Mouse (Mus musculus): ENCODE measurements around the gene Gpr25.

Gpr25 gene

GRCm38 (mm10) chr1:136233892-136234594, 26.6 kb downstream of the Gpr25 start, which contains the start of gene Inava:
Gene Inava, minus strand, starts transcription at chr1:136234264.
- DNase-seq (ENCODE audit: low spot score in 2 of 2), result peak; percentile 15 to 32

GRCm38 (mm10) chr1:136232986-136233790, 27.5 kb downstream of the Gpr25 start:
- DNase-seq (ENCODE audit: low spot score in 2 of 2), result no peak

- DNase-seq (ENCODE audit: low spot score in 2 of 2), result no peak
Observed at GRCm38 (mm10) chr1:136232285-136232926, 28.3 kb downstream of the Gpr25 start.

- no peak for DNase-seq (ENCODE audit: low spot score in 2 of 2)
Observed at GRCm38 (mm10) chr1:136231596-136231995, 29.1 kb downstream of the Gpr25 start.

- no peak for DNase-seq (ENCODE audit: low spot score in 2 of 2)
Observed at GRCm38 (mm10) chr1:136230201-136230600, 30.5 kb downstream of the Gpr25 start.

- DNase-seq (ENCODE audit: low spot score in 2 of 2), result no peak
Observed at GRCm38 (mm10) chr1:136229040-136229373, 31.7 kb downstream of the Gpr25 start.

- DNase-seq (ENCODE audit: low spot score in 2 of 2), result no peak
Observed at GRCm38 (mm10) chr1:136228328-136229039, 32.2 kb downstream of the Gpr25 start.

- DNase-seq (ENCODE audit: low spot score in 2 of 2), result no peak
Observed at GRCm38 (mm10) chr1:136227870-136228269, 32.8 kb downstream of the Gpr25 start.

GRCm38 (mm10) chr1:136226626-136227025, 34.0 kb downstream of the Gpr25 start:
- no peak for DNase-seq (ENCODE audit: low spot score in 2 of 2)

- no peak for DNase-seq (ENCODE audit: low spot score in 2 of 2)
Observed at GRCm38 (mm10) chr1:136225846-136226245, 34.8 kb downstream of the Gpr25 start.

GRCm38 (mm10) chr1:136223758-136224342, 36.8 kb downstream of the Gpr25 start:
- no peak for DNase-seq (ENCODE audit: low spot score in 2 of 2)

GRCm38 (mm10) chr1:136222386-136222785, 38.3 kb downstream of the Gpr25 start:
- no peak for DNase-seq (ENCODE audit: low spot score in 2 of 2)

- DNase-seq (ENCODE audit: low spot score in 2 of 2), result no peak
Observed at GRCm38 (mm10) chr1:136220037-136220871, 40.4 kb downstream of the Gpr25 start.

GRCm38 (mm10) chr1:136214304-136214703, 46.4 kb downstream of the Gpr25 start:
- DNase-seq (ENCODE audit: low spot score in 2 of 2), result no peak

- DNase-seq (ENCODE audit: low spot score in 2 of 2), result peak in 1 of 2 experiments; percentile 68
Observed at GRCm38 (mm10) chr1:136212803-136213202, 47.9 kb downstream of the Gpr25 start, which contains the start of gene Mroh3. Gene Mroh3, minus strand, starts transcription at chr1:136212828.

Measured in thymus, postnatal 10 days (tissue).